Mouse (Mus musculus) bone marrow macrophage, adult 2 months (primary cell): ENCODE measurements around the gene Sfxn3.

Experiments used
- CTCF ChIP-seq: IDR thresholded peaks from 2 replicates; pipeline ENCODE4 v1.5.1; 2012; ENCODE audit warnings: low read depth, mild to moderate bottlenecking, low read length, moderate library complexity
- POLR2A ChIP-seq: IDR thresholded peaks from 2 replicates; pipeline ENCODE4 v1.6.1; 2012; ENCODE audit warnings: mild to moderate bottlenecking, low read depth, low read length, borderline replicate concordance

DNA sequence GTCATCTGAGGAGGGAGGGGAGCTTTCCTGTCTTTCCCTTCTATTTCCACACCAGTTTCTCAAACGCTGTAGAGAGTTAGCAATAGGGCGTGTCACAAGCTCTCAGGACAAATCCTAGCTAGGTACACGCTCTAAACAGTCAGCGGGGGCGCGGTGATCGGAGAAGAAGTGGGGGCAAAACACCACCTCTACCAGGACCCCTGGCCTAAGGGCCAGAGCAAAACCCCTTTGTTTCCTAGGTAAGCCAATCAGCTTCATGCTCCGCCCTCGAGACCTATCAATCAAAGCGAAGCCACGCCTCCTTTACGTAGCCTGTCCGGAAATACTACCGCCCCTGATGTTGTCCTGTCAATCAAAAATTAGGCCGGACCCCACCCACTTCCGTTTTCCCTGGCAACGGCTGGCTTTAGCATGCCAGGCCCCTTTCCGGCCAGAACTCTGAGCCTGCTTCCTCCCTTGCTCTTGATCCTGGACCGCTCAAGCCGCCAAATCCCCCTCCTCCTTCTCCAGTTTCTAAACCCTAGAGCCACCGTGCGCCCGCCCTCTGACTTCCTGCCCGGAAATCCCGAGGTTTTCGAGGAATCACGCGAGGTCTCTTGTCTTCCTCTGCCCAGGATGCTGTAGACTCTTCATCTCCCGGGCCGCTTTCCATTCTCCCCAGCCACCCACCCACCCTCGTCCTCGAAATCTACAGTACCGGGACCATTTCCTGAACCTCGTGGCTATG, 11.0 kb downstream of the Sfxn3 start:
- TF ChIP-seq POLR2A: 0 out of 2 replicates have a peak, but pooled peaks have one; percentile 73
- TF ChIP-seq CTCF: no peak
